Comparison of ENCODE assay signal across 13 mouse cellular contexts in genomic region chr6:17554263-17554662, GRCm38 (mm10).
DNase-seq lines count a peak whose midpoint lies in the region; ATAC-seq and TF ChIP-seq lines count a peak whose summit lies in the region.
"Had no signal": no experiment of that assay in that cellular context is flagged by ENCODE, and none has a peak within 500 bp of the region (broad histone marks: within the 10 kb centered on the region; RNA-seq: fewer than 3 reads in every experiment).

No protein-coding gene starts in this region.

- no peak overlapping the region for H3K27ac ChIP-seq in hindbrain, embryonic 15.5 days (replicated peaks)
- no peak overlapping the region for H3K27ac ChIP-seq in hindbrain, embryonic 12.5 days
- H3K27ac ChIP-seq in liver, embryonic 13.5 days: peak overlapping the region; percentile 50; the same call in 1 of the 2 replicates
- no peak overlapping the region; the same call in 1 of the 2 replicates for H3K27ac ChIP-seq in liver, embryonic 12.5 days
- no peak overlapping the region for H3K27ac ChIP-seq in intestine, postnatal 0 days (ENCODE audit: low read depth, low read length)
- no peak overlapping the region for H3K27ac ChIP-seq in kidney, embryonic 14.5 days (ENCODE audit: low read depth, low read length)
- H3K27ac ChIP-seq: midbrain, embryonic 12.5 days had no signal

- H3K27me3 ChIP-seq in hindbrain, embryonic 15.5 days: no peaks in the 10 kb centered on the region
- H3K27me3 ChIP-seq in hindbrain, embryonic 12.5 days: no peaks in the 10 kb centered on the region
- H3K27me3 ChIP-seq in liver, embryonic 13.5 days: no peaks in the 10 kb centered on the region
- H3K27me3 ChIP-seq in liver, embryonic 12.5 days (replicated peaks): no peaks in the 10 kb centered on the region
- no peaks in the 10 kb centered on the region for H3K27me3 ChIP-seq in intestine, postnatal 0 days (replicated peaks; ENCODE audit: control insufficient read depth, insufficient read depth, low read length)
- H3K27me3 ChIP-seq in kidney, embryonic 14.5 days (ENCODE audit: control insufficient read depth, insufficient read depth, low read length): no peaks in the 10 kb centered on the region
- H3K27me3 ChIP-seq: midbrain, embryonic 12.5 days had no signal

- peak; percentile 45; the same call in 1 of the 2 replicates for ATAC-seq in hindbrain, embryonic 15.5 days (ENCODE audit: low FRiP score, low read depth)
- ATAC-seq in hindbrain, embryonic 12.5 days (ENCODE audit: low FRiP score): no peak
- ATAC-seq in liver, embryonic 13.5 days (ENCODE audit: low read depth): no peak
- ATAC-seq in liver, embryonic 12.5 days: no peak
- peak; percentile 43; the same call in 1 of the 2 replicates for ATAC-seq in intestine, postnatal 0 days
- no peak for ATAC-seq in kidney, embryonic 14.5 days (ENCODE audit: low FRiP score, low TSS enrichment)

- H3K36me3 ChIP-seq in hindbrain, embryonic 15.5 days: no peaks in the 10 kb centered on the region
- H3K36me3 ChIP-seq in hindbrain, embryonic 12.5 days: no peaks in the 10 kb centered on the region
- 0 out of 2 replicates have a peak, but pooled peaks cover 2% of the 10 kb centered on the region for H3K36me3 ChIP-seq in liver, embryonic 13.5 days
- no peaks in the 10 kb centered on the region for H3K36me3 ChIP-seq in liver, embryonic 12.5 days
- H3K36me3 ChIP-seq in intestine, postnatal 0 days (ENCODE audit: control insufficient read depth, insufficient read depth): peaks cover 7% of the 10 kb centered on the region; the same call in 1 of the 2 replicates
- H3K36me3 ChIP-seq in kidney, embryonic 14.5 days (ENCODE audit: control insufficient read depth, insufficient read depth, low read length): no peaks in the 10 kb centered on the region
- H3K36me3 ChIP-seq: midbrain, embryonic 12.5 days had no signal

- no peak for DNase-seq in liver, embryonic 13.5 days
- no peak for DNase-seq in lung, postnatal 14 days
- DNase-seq: adrenal gland, postnatal 25 days; cerebellum, adult 9-10 months; heart, postnatal 4 days; lung, adult 18-20 months; lung, postnatal 4 days had no signal

- peaks cover 7% of the 10 kb centered on the region; the same call in 1 of the 2 replicates for H3K4me1 ChIP-seq in hindbrain, embryonic 15.5 days (replicated peaks)
- H3K4me1 ChIP-seq in hindbrain, embryonic 12.5 days: no peaks in the 10 kb centered on the region
- H3K4me1 ChIP-seq in liver, embryonic 13.5 days (replicated peaks): 0 out of 2 replicates have a peak, but pooled peaks cover 2% of the 10 kb centered on the region
- 0 out of 2 replicates have a peak, but pooled peaks cover 5% of the 10 kb centered on the region for H3K4me1 ChIP-seq in liver, embryonic 12.5 days
- H3K4me1 ChIP-seq in intestine, postnatal 0 days (replicated peaks; ENCODE audit: control insufficient read depth, insufficient read depth, low read length): 0 out of 2 replicates have a peak, but pooled peaks cover 15% of the 10 kb centered on the region
- H3K4me1 ChIP-seq in kidney, embryonic 14.5 days (ENCODE audit: control insufficient read depth, insufficient read depth, low read length): no peaks in the 10 kb centered on the region
- H3K4me1 ChIP-seq: midbrain, embryonic 12.5 days had no signal

- H3K4me3 ChIP-seq in hindbrain, embryonic 15.5 days: no peak overlapping the region
- no peak overlapping the region for H3K4me3 ChIP-seq in hindbrain, embryonic 12.5 days
- no peak overlapping the region for H3K4me3 ChIP-seq in liver, embryonic 13.5 days (replicated peaks)
- H3K4me3 ChIP-seq in liver, embryonic 12.5 days: no peak overlapping the region
- no peak overlapping the region for H3K4me3 ChIP-seq in intestine, postnatal 0 days (ENCODE audit: low read depth, low read length)
- H3K4me3 ChIP-seq in kidney, embryonic 14.5 days (ENCODE audit: low read length): no peak overlapping the region
- H3K4me3 ChIP-seq: midbrain, embryonic 12.5 days had no signal

- WGBS in hindbrain, embryonic 15.5 days: 78% methylated on average over 7 of the region's 7 CpGs
- WGBS in hindbrain, embryonic 12.5 days: 87% methylated on average over 7 of the region's 7 CpGs
- 71% methylated on average over 7 of the region's 7 CpGs for WGBS in liver, embryonic 13.5 days (ENCODE audit: insufficient replicate concordance)
- WGBS in liver, embryonic 12.5 days (ENCODE audit: insufficient replicate concordance): 69% methylated on average over 7 of the region's 7 CpGs
- WGBS in intestine, postnatal 0 days: 69% methylated on average over 7 of the region's 7 CpGs
- 85% methylated on average over 7 of the region's 7 CpGs for WGBS in kidney, embryonic 14.5 days

- TF ChIP-seq CTCF in intestine, postnatal 0 days (IDR thresholded peaks at IDR 0.05; ENCODE audit: low read depth): no peak

- H3K9ac ChIP-seq in hindbrain, embryonic 15.5 days: no peak overlapping the region
- H3K9ac ChIP-seq in hindbrain, embryonic 12.5 days: no peak overlapping the region
- no peak overlapping the region for H3K9ac ChIP-seq in liver, embryonic 13.5 days
- no peak overlapping the region for H3K9ac ChIP-seq in liver, embryonic 12.5 days
- H3K9ac ChIP-seq in intestine, postnatal 0 days (ENCODE audit: low read depth, low read length): no peak overlapping the region
- H3K9ac ChIP-seq in kidney, embryonic 14.5 days (ENCODE audit: low read depth, low read length): no peak overlapping the region
- H3K9ac ChIP-seq: midbrain, embryonic 12.5 days had no signal

- no peaks in the 10 kb centered on the region for H3K9me3 ChIP-seq in hindbrain, embryonic 15.5 days
- H3K9me3 ChIP-seq in hindbrain, embryonic 12.5 days (replicated peaks): no peaks in the 10 kb centered on the region
- H3K9me3 ChIP-seq in liver, embryonic 13.5 days (replicated peaks): no peaks in the 10 kb centered on the region
- no peaks in the 10 kb centered on the region for H3K9me3 ChIP-seq in liver, embryonic 12.5 days (replicated peaks)
- no peaks in the 10 kb centered on the region for H3K9me3 ChIP-seq in intestine, postnatal 0 days (ENCODE audit: control insufficient read depth)
- no peaks in the 10 kb centered on the region for H3K9me3 ChIP-seq in kidney, embryonic 14.5 days (ENCODE audit: control insufficient read depth, low read length)
- H3K9me3 ChIP-seq: midbrain, embryonic 12.5 days had no signal

- H3K4me2 ChIP-seq in hindbrain, embryonic 15.5 days: no peak overlapping the region
- H3K4me2 ChIP-seq in hindbrain, embryonic 12.5 days (replicated peaks): no peak overlapping the region
- no peak overlapping the region for H3K4me2 ChIP-seq in liver, embryonic 13.5 days
- no peak overlapping the region for H3K4me2 ChIP-seq in liver, embryonic 12.5 days
- H3K4me2 ChIP-seq in intestine, postnatal 0 days (replicated peaks; ENCODE audit: low read depth): no peak overlapping the region
- H3K4me2 ChIP-seq in kidney, embryonic 14.5 days (replicated peaks; ENCODE audit: low read depth, low read length): no peak overlapping the region
- H3K4me2 ChIP-seq: midbrain, embryonic 12.5 days had no signal

Comparison
In these comparisons a context has a peak if more than half of its experiments do, and no peak if none do; other contexts are left out.
1. ATAC-seq: peak in hindbrain, embryonic 15.5 days (single experiment) and intestine, postnatal 0 days (single experiment); none in hindbrain, embryonic 12.5 days (single experiment), liver, embryonic 13.5 days (single experiment), liver, embryonic 12.5 days (single experiment) and kidney, embryonic 14.5 days (single experiment).